Mouse (Mus musculus) MEL (cell line): ENCODE results near the gene Ankrd22. TPM values are rescaled to one million over a fixed set of nuclear protein-coding genes. Genes with fewer than 3 reads are reported as not detected.

ENCODE experiments used
- DNase-seq: peaks from one replicate; pipeline ENCODE4 v3.0.0; 2011; ENCODE audit warnings: low read depth, low spot score
- H3K27ac ChIP-seq: 2 replicates; pipeline ENCODE4 v1.5.1; 2012; ENCODE audit warnings: low read depth, mild to moderate bottlenecking, control low read depth, low read length, moderate library complexity; ENCODE audit not compliant: control insufficient read depth
- H3K27me3 ChIP-seq, 2 experiments: fragments of 150-350 bp in 1 of 2; sonication (generic) in 1 of 2; 2 replicates each; pipeline ENCODE4 v1.6.1; 2012; ENCODE audit warnings: low read length in 2 of 2, mild to moderate bottlenecking in 2 of 2, improper control_type of control experiment in 1 of 2, moderate library complexity in 1 of 2; ENCODE audit not compliant: insufficient read depth in 2 of 2, control insufficient read depth in 1 of 2
- H3K36me3 ChIP-seq, 2 experiments: 2 replicates each; pipeline ENCODE4 v1.6.1; 2012 to 2014; ENCODE audit warnings: low read length in 2 of 2, improper control_type of control experiment in 1 of 2, inconsistent platforms in 1 of 2, mild to moderate bottlenecking in 1 of 2; ENCODE audit not compliant: insufficient read depth in 2 of 2, control insufficient read depth in 1 of 2
- H3K4me1 ChIP-seq, 2 experiments: fragments of 150-350 bp in 1 of 2; sonication (generic) in 1 of 2; 2 replicates each; pipeline ENCODE4 v1.6.1; 2012; ENCODE audit warnings: low read length in 2 of 2, improper control_type of control experiment in 1 of 2, mild to moderate bottlenecking in 1 of 2; ENCODE audit not compliant: insufficient read depth in 2 of 2, control insufficient read depth in 1 of 2
- H3K4me3 ChIP-seq, 2 experiments: fragments of 150-350 bp in 1 of 2; sonication (generic) in 1 of 2; 2 replicates each; pipeline ENCODE4 v1.5.1; 2012; ENCODE audit warnings: low read depth in 2 of 2, low read length in 2 of 2, mild to moderate bottlenecking in 2 of 2, moderate library complexity in 2 of 2, control low read depth in 1 of 2, improper control_type of control experiment in 1 of 2; ENCODE audit not compliant: control insufficient read depth in 1 of 2, insufficient read depth in 1 of 2
- H3K79me2 ChIP-seq: 2 replicates; pipeline ENCODE4 v1.6.1; 2012; ENCODE audit warnings: mild to moderate bottlenecking, low read length, moderate library complexity; ENCODE audit not compliant: control insufficient read depth, poor library complexity, insufficient read depth
- H3K9ac ChIP-seq: 2 replicates; pipeline ENCODE4 v1.6.1; 2012; ENCODE audit warnings: low read depth, mild to moderate bottlenecking, control low read depth, low read length, moderate library complexity; ENCODE audit not compliant: control insufficient read depth, poor library complexity, severe bottlenecking
- H3K9me3 ChIP-seq: fragments of 150-350 bp; sonication (generic); replicated peaks from 2 replicates; pipeline ENCODE4 v1.6.1; 2012; ENCODE audit warnings: mild to moderate bottlenecking, low read length, improper control_type of control experiment, moderate library complexity; ENCODE audit not compliant: insufficient read depth
- CHD1 ChIP-seq: IDR thresholded peaks from 2 replicates; pipeline ENCODE4 v1.6.1; 2012; ENCODE audit warnings: low read depth, mild to moderate bottlenecking, inconsistent platforms, low read length, improper control_type of control experiment
- CTCF ChIP-seq, 3 experiments: IDR thresholded peaks in 2 of 3; conservative IDR thresholded peaks in 1 of 3; 2 replicates each; pipeline ENCODE4 v1.5.1; 2011 to 2012; ENCODE audit warnings: low read length in 3 of 3, low read depth in 2 of 3, mild to moderate bottlenecking in 2 of 3, improper control_type of control experiment in 1 of 3, inconsistent platforms in 1 of 3, mixed read lengths in 1 of 3, moderate library complexity in 1 of 3; ENCODE audit not compliant: control insufficient read depth in 1 of 3, insufficient read depth in 1 of 3, poor library complexity in 1 of 3, severe bottlenecking in 1 of 3
- E2F4 ChIP-seq: IDR thresholded peaks from 2 replicates; pipeline ENCODE4 v1.6.1; 2011; ENCODE audit warnings: low read depth, low read length, improper control_type of control experiment, borderline replicate concordance
- EP300 ChIP-seq, 2 experiments: IDR thresholded peaks; 2 replicates each; pipeline ENCODE4 v1.6.1; 2011; ENCODE audit warnings: improper control_type of control experiment in 2 of 2, low read length in 2 of 2, low read depth in 1 of 2, mild to moderate bottlenecking in 1 of 2
- ETS1 ChIP-seq: IDR thresholded peaks from 2 replicates; pipeline ENCODE4 v1.6.1; 2012; ENCODE audit warnings: low read depth, mild to moderate bottlenecking, inconsistent platforms, low read length, improper control_type of control experiment, moderate library complexity
- GATA1 ChIP-seq: IDR thresholded peaks from 2 replicates; pipeline ENCODE4 v1.6.1; 2011; ENCODE audit warnings: low read depth, low read length, improper control_type of control experiment
- HCFC1 ChIP-seq: IDR thresholded peaks from 2 replicates; pipeline ENCODE4 v1.6.1; 2012; ENCODE audit warnings: low read depth, mild to moderate bottlenecking, inconsistent platforms, low read length, improper control_type of control experiment, moderate library complexity
- JUND ChIP-seq: IDR thresholded peaks from 2 replicates; pipeline ENCODE4 v1.6.1; 2011; ENCODE audit warnings: low read depth, mild to moderate bottlenecking, improper control_type of control experiment, low read length
- KAT2A ChIP-seq: conservative IDR thresholded peaks from 2 replicates; pipeline ENCODE4 v1.6.1; 2012; ENCODE audit warnings: low read depth, low read length, improper control_type of control experiment, inconsistent platforms
- MAFK ChIP-seq: IDR thresholded peaks from 2 replicates; pipeline ENCODE4 v1.6.1; 2011; ENCODE audit warnings: low read depth, mild to moderate bottlenecking, low read length, improper control_type of control experiment, borderline replicate concordance
- MAZ ChIP-seq: IDR thresholded peaks from 2 replicates; pipeline ENCODE4 v1.6.1; 2012; ENCODE audit warnings: low read depth, mild to moderate bottlenecking, inconsistent platforms, low read length, improper control_type of control experiment
- MEF2A ChIP-seq: IDR thresholded peaks from 2 replicates; pipeline ENCODE4 v1.6.1; 2014; ENCODE audit warnings: low read depth, mild to moderate bottlenecking, inconsistent platforms, low read length, improper control_type of control experiment; ENCODE audit not compliant: poor library complexity, insufficient replicate concordance, severe bottlenecking; ENCODE audit errors: extremely low read depth
- MXI1 ChIP-seq: IDR thresholded peaks from 2 replicates; pipeline ENCODE4 v1.6.1; 2011; ENCODE audit warnings: mild to moderate bottlenecking, low read depth, low read length, improper control_type of control experiment
- MYB ChIP-seq: IDR thresholded peaks from 2 replicates; pipeline ENCODE4 v1.6.1; 2011; ENCODE audit warnings: mild to moderate bottlenecking, low read depth, low read length, improper control_type of control experiment
- MYC ChIP-seq: IDR thresholded peaks from 2 replicates; pipeline ENCODE4 v1.6.1; 2011; ENCODE audit warnings: low read depth, mild to moderate bottlenecking, low read length, improper control_type of control experiment, moderate library complexity
- POLR2A ChIP-seq, 2 experiments: IDR thresholded peaks; 2 replicates each; pipeline ENCODE4 v1.6.1; 2011 to 2012; ENCODE audit warnings: low read length in 2 of 2, mild to moderate bottlenecking in 2 of 2, control low read depth in 1 of 2, improper control_type of control experiment in 1 of 2, low read depth in 1 of 2, moderate library complexity in 1 of 2; ENCODE audit not compliant: control insufficient read depth in 1 of 2, insufficient read depth in 1 of 2, poor library complexity in 1 of 2
- RAD21 ChIP-seq: IDR thresholded peaks from 2 replicates; pipeline ENCODE4 v1.6.1; 2011; ENCODE audit warnings: mild to moderate bottlenecking, low read depth, low read length, improper control_type of control experiment
- RCOR1 ChIP-seq: IDR thresholded peaks from 2 replicates; pipeline ENCODE4 v1.6.1; 2012; ENCODE audit warnings: low read depth, mild to moderate bottlenecking, inconsistent platforms, low read length, improper control_type of control experiment
- TBP ChIP-seq: IDR thresholded peaks from 2 replicates; pipeline ENCODE4 v1.8.0; 2011; ENCODE audit warnings: low read depth, low read length, improper control_type of control experiment
- UBTF ChIP-seq: IDR thresholded peaks from 2 replicates; pipeline ENCODE4 v1.6.1; 2012; ENCODE audit warnings: low read depth, mild to moderate bottlenecking, inconsistent platforms, low read length, improper control_type of control experiment, moderate library complexity, borderline replicate concordance; ENCODE audit not compliant: insufficient read depth
- USF2 ChIP-seq, 2 experiments: IDR thresholded peaks; 2 replicates each; pipeline ENCODE4 v1.6.1; 2011 to 2012; ENCODE audit warnings: improper control_type of control experiment in 2 of 2, low read length in 2 of 2, borderline replicate concordance in 1 of 2, inconsistent platforms in 1 of 2, low read depth in 1 of 2, mild to moderate bottlenecking in 1 of 2; ENCODE audit not compliant: insufficient read depth in 1 of 2
- ZC3H11A ChIP-seq: IDR thresholded peaks from 2 replicates; pipeline ENCODE4 v1.6.1; 2012; ENCODE audit warnings: low read depth, mild to moderate bottlenecking, inconsistent platforms, low read length, improper control_type of control experiment
- polyA plus RNA-seq, 2 experiments: library from polyadenylated mRNA; stranded (reverse) in 1 of 2; unstranded in 1 of 2; fragments of >175 nt in 1 of 2; fragments of >200 nt in 1 of 2; gene quantifications; 2 replicates each; pipeline versions ENCODE4 v1.2.1 to v1.2.4; 2012; ENCODE audit warnings: low replicate concordance in 2 of 2, low read depth in 1 of 2; ENCODE audit not compliant: insufficient read length in 2 of 2, insufficient read depth in 1 of 2, missing spikeins in 1 of 2
- total RNA-seq: library from RNA; depleted of rRNA; stranded (reverse); fragments of 300-350 nt; gene quantifications from 2 replicates; pipeline ENCODE4 v1.2.3, GENCODE M21; 2012

Ankrd22 gene
- total and polyA plus RNA-seq, 3 experiments = not detected

- Histone ChIP-seq H3K4me3 (no peak overlapping the region), H3K27me3 (no peaks in the 10 kb centered on the region; a peak in 1 of 4 replicates), H3K27ac (no peak overlapping the region), H3K79me2 (no peaks in the 10 kb centered on the region), H3K9ac (no peak overlapping the region), H3K4me1 (no peaks in the 10 kb centered on the region), H3K9me3 (no peaks in the 10 kb centered on the region), H3K36me3 (no peaks in the 10 kb centered on the region)
- TF ChIP-seq E2F4 (no peak), CTCF (IDR thresholded peaks at IDR 0.05 in 2 of 3, conservative IDR thresholded peaks at IDR 0.05 in 1 of 3; ENCODE audit: control insufficient read depth in 1 of 3, insufficient read depth in 1 of 3, low read depth in 2 of 3, low read length in 3 of 3, poor library complexity in 1 of 3, severe bottlenecking in 1 of 3) (no peak), KAT2A (no peak), RAD21 (no peak)
- no peak for DNase-seq
Measured at GRCm38 (mm10) chr19:34096228-34096627, 69.6 kb downstream of the Ankrd22 start.

- no peak for DNase-seq
- TF ChIP-seq MEF2A (no peak), MYB (no peak), MXI1 (no peak), HCFC1 (no peak), GATA1 (no peak), TBP (no peak), USF2 (IDR thresholded peaks at IDR 0.05; ENCODE audit: borderline replicate concordance in 1 of 2, insufficient read depth in 1 of 2, low read depth in 1 of 2, low read length in 2 of 2) (no peak), MAZ (no peak), MYC (no peak), RCOR1 (no peak), JUND (no peak), CHD1 (no peak), MAFK (no peak), ETS1 (no peak), RAD21 (no peak), POLR2A (IDR thresholded peaks at IDR 0.05; ENCODE audit: control insufficient read depth in 1 of 2, insufficient read depth in 1 of 2, low read depth in 1 of 2, low read length in 2 of 2, poor library complexity in 1 of 2) (no peak), UBTF (no peak), EP300 (IDR thresholded peaks at IDR 0.05; ENCODE audit: low read depth in 1 of 2, low read length in 2 of 2) (no peak), ZC3H11A (no peak)
- Histone ChIP-seq H3K4me3 (no peak overlapping the region), H3K9ac (no peak overlapping the region), H3K36me3 (no peaks in the 10 kb centered on the region), H3K9me3 (no peaks in the 10 kb centered on the region), H3K27ac (no peak overlapping the region), H3K4me1 (no peaks in the 10 kb centered on the region), H3K79me2 (no peaks in the 10 kb centered on the region), H3K27me3 (no peaks in the 10 kb centered on the region; a peak in 1 of 4 replicates)
Measured at GRCm38 (mm10) chr19:34095381-34095780, 70.5 kb downstream of the Ankrd22 start.
